Mouse (Mus musculus) ovary, postnatal 14 days (tissue): ENCODE results near the gene Eme2.

Experiments
- DNase-seq: peaks from one replicate; pipeline ENCODE4 v3.0.0; 2022; ENCODE audit warnings: low spot score

Gene Eme2

DNA sequence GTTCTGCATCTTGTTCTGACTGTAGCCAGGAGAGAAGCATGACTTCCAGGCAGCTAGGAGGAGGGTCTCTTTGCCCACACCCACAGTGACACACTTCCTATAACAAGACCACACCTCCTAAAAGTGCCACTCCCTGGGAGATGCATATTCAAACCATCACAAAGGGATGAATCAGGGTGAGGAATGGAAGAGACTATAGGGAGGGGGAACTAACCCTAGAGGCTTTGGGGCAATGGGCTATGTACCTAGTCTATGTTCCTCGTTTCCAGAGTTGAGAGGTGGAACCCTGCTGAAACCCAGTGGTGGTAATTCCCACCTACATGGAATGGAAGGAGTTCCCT is 20.5 kb downstream of the Eme2 start:
- no peak for DNase-seq

DNA sequence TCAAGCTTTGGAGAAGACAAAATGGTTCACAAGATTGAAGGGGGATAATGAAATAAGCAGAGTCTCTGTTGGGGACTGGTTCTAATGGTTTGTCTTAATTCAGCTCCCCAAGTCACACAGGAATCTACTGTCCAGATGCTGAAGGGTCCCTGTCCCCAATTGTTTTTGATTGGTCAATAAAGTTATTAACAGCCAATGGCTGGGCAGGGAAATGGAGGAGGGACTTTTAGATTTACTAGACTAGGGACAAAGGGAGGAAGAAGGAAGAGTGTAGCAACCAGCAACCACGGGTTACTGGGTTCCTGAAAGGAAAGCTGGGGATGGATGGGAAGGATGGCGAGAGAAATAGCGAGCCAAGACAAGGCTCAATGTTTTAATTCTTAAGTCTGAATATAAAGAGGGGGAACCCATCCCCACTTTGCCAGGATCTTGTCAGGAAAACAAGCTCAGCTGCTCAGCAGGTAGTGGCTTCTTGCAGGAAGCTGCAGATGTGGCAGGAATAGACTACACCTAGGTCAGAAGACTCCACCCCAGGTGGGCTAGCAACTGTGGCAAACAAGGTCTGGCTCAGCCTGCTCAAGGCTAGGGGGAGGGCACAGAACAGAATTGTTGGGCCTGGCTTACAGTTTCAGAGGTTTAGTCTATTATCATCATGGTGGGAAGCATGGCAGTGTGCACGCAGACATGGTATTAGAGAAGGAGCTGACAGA is 21.0 kb downstream of the Eme2 start:
- DNase-seq, result no peak

DNA sequence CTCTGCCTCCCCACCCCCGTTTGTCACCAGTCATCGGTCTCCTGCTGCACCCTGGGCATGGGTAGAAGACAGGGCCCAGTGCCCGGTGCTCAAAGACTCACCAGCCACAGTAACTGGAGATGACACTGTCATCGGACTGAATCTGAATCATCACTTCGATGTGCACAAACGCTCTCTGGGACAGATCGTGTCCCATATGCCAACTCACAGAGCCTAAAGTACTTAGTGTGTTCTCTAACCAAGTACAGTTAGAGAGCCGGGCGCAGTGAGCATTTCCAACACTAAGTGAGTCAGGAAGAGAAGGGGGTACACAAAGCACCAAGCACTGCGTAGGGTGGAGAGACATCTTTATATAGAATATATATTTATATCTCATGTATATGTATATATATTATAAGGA is 27.0 kb downstream of the Eme2 start:
- DNase-seq, result no peak

DNA sequence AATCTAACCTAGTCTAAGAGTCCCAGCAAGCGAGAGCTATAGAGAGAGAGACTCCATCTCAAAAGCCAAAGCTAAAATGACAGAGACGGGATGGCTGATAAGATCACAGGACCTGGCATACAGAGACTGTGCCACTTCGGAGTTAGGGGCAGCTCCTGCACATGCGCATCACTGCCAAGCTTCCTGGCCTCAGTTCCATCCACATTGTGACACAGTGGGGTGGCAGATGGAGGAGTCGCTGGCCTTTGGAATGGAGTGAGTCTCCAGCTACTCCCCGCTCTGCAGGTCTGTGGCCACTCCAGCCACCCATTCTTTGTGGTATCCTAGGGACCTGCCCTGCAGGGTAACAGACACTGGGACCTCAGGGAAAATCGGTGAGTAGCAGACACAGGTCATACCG is 29.1 kb downstream of the Eme2 start, which contains the start of gene Igfals:
Gene Igfals (plus strand): TSS at position 222 of the 400 bp plus-strand sequence.
- DNase-seq, result no peak

DNA sequence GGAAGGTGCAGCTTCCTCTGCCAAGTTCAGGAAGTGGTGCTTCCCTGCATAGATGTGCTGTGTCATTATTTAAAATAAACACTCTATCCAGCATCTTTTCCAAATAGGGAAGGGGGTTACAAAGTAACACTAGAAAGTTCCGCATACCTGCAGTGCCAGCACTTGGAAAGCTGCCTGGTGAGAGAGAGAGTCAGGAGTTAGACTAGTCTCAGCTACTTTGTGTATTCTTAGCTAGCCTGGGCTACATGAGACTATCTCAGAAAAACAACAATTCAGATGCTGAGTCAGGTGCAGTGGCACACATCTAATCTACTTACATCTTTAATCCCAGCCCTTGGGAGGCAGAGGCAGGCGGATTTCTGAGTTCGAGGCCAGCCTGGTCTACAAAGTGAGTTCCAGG is 33.1 kb downstream of the Eme2 start:
- no peak for DNase-seq

DNA sequence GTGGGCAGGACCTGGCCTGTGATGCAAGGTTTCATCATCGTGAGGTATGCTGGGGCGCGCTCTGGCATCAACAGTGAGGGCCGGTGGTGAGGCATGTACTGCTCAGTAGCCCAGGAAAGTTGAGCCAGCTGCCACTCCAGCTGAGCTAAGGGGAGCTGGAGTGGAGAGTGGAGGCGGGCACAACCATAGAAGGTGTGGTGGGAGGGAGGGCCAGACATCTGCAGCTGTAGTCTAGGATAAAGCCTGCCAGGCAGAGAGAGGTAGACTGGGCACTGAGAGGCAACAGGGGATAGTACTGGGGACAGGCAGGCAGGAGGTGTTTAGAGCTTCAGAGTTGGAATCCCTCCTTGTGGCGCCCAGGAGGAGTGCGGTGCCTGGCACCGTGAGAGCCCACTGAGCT is 34.8 kb downstream of the Eme2 start:
- DNase-seq, result no peak

DNA sequence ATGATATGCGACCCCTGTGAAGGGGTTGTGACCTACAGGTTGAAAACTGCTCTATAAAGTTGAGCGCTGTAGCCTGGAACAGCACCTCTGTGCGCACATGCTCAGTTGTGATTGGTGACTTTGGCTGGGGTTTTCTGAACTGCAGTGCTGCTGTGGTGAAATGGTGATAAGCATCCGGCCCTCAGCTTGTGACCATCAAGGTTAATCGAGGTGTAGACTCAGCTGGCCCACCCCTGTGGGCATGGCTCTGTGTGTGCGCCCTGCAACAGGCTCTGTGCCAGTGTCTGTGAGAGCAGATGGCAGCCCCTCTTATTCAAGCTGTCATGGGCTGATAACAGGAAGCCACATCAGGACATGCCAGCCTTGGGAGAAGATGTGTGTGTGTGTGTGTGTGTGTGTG is 35.9 kb downstream of the Eme2 start:
- no peak for DNase-seq

DNA sequence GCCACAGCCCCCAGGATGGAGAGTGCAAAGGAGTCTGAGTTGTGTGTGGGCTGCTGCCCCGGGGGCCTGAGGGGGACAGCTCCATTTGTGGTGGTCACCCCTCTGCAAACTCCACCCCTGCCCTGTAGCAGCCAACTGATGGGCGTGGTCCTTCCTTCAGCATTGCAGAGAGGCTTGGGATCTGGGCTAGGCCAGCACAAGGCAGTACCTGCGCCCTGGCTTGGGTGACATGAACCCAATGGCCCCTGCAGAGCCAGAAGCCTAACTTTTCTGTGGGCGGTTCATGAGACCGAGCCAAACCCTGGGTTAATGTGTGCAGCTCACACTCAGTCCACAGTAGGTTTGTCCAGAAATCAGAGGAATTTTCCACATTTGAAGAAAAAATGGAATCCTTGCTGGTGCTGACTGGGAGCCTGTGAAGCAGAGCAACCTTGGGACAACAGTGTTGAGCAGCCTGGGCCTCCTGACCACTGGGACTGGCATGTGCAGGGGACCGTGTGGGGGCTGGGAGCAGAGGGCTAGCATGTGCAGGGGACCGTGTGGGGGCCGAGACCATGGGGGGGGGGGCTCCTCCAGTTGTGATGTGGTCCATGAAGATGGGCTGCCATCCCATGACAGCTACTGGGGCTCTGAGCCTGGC is 36.9 kb downstream of the Eme2 start:
- DNase-seq, result no peak

DNA sequence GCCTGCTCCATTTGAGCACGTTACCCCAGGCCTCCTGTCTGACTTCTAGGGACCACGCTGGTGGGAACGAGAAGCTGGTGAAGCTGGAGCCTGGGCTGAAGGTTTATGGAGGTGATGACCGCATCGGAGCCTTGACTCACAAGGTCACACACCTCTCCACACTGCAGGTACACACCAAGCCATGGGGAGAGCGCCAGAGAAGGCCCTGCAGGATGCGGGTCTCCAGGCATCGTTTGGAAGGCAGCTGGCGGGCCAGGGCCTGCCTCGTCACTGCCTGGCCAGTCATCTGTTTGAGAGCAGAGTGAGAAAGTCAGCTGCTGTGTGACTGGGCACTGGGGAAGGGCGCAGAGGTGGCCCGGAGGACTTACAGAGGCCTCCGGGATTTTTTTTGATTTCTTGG is 38.3 kb downstream of the Eme2 start:
- DNase-seq, result no peak

DNA sequence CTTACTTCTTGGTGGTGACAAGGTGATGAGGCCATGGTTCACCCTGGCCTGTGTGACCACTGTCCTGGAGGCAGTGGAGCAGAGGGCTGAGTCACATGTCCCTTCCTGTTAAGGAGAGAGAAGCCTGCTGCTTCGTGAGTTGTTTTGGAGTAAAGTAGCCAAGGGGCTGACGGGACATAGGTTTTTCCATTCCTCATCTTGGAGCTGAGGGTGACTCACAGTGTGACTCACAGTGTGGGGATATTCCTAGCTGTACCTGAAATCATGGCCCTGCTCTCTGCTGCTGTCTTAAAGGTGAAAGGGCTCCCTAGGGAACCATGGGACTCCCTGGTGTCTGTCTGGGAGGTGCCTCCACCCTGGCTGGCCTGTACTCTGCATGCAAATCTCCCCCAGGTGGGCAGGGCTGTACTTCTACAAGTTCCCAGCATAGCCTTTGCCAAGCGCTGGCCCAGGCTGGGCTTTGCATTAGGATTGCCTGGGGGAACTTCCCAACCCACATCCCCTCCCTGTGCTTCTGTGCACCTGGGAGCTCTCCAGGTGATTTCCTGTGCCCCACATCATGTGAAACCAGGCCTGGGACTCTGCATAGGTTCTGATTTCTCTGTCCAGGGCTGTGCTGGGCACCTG is 38.9 kb downstream of the Eme2 start:
- no peak for DNase-seq

DNA sequence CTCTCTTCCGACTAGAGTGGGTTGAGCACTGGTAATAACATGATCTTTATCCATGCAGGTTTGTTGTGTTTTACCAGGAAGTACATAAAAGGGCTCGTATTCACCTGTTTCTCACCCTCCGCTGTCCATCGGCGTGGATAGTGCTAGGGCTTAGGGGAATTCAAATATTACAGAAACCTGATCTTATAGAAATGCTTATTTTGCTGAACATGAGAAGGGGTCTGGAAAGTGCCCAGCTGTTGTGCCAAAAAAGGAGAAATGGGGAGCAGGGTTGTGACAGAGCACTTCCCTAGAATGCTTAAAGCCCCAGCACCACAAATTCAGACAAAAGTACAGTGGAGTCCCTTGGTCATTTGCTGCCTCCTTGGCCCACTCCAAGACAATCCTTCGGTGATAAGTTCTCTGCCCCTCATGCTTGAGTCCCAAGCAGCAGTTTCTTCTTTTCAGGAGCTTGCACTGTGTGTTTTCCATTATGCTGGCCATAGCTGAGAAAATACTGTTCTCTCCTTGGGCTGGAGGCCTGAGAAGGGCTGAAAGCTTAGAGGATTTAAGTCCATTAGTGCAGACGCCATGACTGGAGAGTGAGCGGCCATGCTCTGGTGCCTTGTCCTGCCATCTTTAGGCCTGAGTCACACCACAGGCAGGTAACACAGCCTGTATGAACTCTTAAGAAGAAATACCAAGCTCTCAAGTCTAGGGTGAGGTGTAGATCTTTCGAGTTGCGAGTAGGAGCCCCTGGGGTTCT is 43.3 kb downstream of the Eme2 start:
- no peak for DNase-seq

DNA sequence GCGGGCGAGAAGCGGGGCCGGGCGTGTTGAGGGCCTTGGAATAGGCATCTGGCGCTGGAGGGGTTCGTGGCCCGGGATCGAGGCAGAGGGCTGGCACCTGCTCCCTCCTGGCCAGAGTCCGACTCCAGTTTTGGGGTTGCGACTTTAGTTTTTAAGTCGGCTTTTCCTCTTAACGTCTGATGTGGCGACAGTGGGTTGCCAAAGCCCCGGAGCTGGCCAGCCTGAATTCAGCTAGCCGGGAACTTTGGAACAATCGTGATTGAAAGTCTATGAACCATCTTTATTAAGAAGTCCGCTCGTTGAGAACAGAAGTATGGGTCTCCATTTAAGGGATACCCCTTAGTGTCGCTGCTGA is 44.1 kb downstream of the Eme2 start:
- no peak for DNase-seq

DNA sequence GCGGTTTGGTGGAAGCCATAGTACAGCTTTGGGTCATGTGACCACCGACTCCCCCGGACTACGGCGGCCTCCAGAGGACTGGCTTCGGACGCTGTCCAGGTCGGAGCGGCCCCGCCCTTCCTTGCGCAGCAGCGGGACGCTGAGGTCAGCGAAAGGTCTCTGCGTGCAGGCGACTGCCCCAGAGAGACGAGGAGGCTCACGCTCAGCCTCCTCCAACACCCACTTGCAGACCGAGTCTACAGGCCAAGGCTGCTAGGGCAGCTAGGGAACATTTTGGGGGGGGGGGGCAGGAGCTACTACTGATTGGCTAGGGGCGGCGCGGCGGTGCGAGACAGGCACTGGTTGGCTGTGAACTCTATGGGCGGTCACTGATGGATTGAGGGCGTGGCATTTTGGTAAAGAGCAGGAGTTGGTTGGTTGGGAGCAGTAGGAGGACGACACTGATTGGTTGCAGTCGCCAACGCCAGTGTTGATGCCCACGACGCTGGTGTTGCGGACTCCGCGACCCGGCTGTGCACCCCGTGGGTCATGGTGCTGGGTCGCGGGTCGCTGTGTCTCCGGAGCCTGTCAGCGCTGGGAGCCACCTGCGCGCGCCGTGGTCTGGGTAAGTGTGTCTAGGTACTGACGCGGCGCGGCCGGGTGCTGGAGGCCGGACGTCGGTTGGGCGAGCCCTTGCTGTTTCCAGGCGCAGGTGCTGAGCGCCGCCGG is 44.7 kb downstream of the Eme2 start, which contains the start of gene Fahd1:
Gene Fahd1 (minus strand): TSS at position 300 of the 708 bp plus-strand sequence.
- DNase-seq, result peak; percentile 88

DNA sequence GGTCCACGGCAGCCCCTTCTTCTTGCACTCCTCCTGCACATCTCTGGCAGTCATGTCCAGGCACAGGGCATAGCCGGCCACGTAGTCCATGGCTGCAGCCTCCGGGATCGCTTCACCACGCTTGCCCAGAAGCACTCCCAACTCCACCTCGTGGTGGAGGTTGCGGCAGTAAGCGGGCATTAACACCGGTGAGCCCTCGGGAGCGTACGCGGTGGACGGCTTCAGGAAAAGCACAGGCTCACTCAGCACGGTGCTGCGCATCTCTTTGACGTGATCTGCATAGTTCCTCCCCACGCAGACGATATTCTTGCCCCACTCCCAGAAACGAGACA is 45.2 kb downstream of the Eme2 start:
- DNase-seq, result no peak

DNA sequence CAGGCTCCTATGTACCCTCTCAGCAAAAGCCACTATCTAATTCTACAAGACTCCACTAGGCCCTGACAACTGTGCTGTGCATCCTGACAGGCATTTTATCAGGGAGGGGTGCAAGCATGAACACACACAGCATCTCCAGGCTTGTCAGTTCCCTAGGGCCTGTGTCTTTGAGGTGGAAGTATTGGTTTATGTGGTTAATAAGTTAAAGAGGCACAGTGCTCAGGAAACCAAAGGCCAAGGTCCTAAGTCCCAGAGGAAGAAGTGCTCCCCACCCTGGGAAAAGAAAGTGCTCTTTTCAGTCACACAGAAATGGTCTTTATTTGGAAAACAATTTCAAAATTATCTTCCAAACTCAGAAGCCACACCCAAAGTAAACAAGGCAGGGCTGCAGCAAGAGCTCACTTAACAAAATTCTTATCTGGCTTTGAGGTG is 46.3 kb downstream of the Eme2 start:
- DNase-seq, result no peak

DNA sequence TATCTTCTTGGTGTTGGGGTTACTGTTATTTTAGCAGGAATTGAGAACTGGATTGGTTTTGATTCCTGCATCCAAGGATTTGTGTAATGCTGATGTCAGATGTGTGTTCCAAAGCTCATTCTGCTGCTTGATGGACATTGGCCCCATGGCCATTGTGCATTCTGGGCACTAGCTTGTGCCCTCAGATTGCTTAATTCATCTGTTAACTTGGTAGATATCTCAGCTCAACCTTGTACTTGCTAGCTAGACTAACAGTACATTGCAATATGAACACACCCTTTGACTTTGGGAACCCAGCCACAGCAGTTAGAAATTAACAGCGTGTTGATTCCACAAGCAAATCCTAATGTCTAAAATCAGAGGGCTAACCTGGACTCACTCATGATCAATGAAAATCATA is 47.5 kb downstream of the Eme2 start:
- DNase-seq, result no peak

DNA sequence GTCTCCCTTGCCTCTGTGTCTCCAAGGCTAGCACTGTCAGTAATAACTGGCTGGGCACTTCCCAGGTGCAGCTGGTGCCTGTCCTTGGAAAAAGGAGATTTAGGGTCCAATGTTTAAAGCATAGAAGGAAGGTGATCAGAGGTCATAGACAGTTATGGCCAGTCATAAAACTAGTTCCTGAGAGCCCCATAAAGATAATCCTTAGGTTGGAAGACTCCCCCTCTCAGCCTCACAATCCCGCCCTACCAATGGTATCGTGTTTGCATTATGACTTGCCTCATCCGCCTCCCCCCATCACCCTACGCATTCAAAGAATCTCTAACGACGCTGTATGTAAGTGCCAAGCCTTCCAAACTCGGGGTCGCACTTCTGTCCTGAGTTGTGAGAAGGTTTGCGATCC is 50.4 kb downstream of the Eme2 start:
- no peak for DNase-seq

DNA sequence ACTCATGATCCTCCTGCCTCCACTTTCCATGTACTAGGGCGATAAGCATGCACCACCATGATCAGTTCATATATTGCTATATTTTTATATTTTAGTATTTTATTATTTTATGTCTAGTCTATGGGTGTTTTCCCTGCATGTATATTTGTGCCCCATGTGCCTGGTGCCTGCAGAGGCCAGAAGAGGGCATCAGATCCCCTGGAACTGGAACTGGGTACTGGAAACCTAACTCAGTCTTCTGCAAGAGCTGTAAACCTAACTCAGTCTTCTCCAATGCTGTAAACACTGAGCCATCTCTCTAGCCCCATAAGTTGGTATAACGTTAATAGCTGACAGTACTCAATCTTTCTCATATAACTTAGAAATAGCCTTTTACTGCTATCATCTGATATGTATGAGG is 52.3 kb downstream of the Eme2 start:
- DNase-seq, result no peak

DNA sequence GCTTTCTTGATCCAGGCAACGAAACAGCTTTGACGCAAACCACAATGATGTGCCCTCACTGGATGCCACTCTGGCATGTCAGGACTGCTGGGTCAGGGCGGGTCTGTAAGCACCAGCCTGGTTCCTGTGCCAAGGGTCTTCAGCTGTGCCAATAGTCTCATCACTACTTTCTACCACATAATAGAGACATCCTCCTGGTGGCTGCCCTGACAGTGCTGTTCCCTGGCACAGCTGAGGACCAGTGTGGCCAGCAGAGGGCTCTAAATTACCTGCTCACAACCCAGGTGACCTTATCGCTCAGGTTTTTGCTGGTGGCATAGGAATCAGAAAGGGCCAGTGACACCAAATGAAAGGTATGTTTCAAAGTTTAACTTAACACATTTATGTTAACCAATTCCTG is 53.8 kb downstream of the Eme2 start:
- no peak for DNase-seq

DNA sequence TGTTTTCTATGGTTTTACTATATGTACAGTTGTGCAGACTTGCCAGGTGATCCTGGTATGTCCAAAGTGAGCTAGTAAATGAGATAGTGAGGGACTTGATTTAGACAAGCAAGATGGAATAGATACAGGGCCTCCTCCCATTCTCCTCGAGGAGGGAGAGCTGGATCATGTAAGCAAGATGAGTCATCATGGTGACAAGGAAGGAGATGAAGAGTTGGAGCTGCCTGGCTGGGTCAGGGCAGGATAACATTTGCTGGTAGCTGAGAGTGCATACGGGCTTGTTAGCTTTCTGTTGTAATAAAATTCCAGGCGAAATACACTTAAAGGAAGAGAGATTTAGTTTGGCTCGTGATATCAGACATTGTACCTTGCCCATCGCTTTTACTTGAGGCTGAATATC is 54.5 kb downstream of the Eme2 start:
- DNase-seq, result no peak

DNA sequence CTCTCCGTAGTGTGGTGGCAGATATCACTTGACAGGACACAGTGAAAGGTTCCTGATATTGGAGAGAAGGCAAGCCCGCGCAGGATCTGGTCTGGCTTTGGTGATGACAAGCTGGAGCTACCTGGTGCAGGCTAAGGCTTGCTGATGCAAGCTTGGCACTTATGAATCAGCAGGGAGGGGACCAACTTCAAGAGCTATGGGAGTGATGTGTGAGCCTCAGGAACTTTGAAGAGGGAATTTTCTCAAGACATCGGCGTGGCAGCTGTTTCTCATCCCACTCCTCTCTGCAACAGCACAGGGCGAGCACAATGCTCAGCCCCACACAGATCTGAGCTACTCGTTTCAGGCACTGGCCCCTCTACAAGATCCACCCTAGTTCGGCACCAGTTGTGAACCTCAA is 55.0 kb downstream of the Eme2 start, which contains the start of gene Hagh:
Gene Hagh (plus strand): TSS at position 302 of the 400 bp plus-strand sequence.
- DNase-seq, result no peak
